Mouse (Mus musculus) myocyte (in vitro differentiated cells): Measurements from ENCODE around the gene Colgalt2.
"Not testable (repeated sequence)": the region's sequence is repeated elsewhere in the genome, so short reads cannot be mapped to it uniquely, and the experiment has no call there.

Source experiments
- CEBPB ChIP-seq: IDR thresholded peaks from 2 replicates; pipeline ENCODE4 v1.6.1; 2011; ENCODE audit warnings: mild to moderate bottlenecking, moderate library complexity; ENCODE audit not compliant: poor library complexity, insufficient read depth, severe bottlenecking
- MAX ChIP-seq: IDR thresholded peaks from one replicate; pipeline ENCODE4 v1.6.1; 2011; ENCODE audit warnings: low read depth, mild to moderate bottlenecking, control low read depth
- MYOG ChIP-seq, 3 experiments: IDR thresholded peaks; one replicate each; pipeline ENCODE4 v1.6.1; 2011; ENCODE audit warnings: control low read depth in 2 of 3, low read depth in 2 of 3, mild to moderate bottlenecking in 2 of 3; ENCODE audit not compliant: insufficient read length in 2 of 3, control insufficient read depth in 1 of 3, insufficient read depth in 1 of 3
- POLR2A ChIP-seq: IDR thresholded peaks from one replicate; pipeline ENCODE4 v1.6.1; 2011; ENCODE audit warnings: low read depth, mild to moderate bottlenecking, control low read depth, moderate library complexity; ENCODE audit not compliant: insufficient read length
- POLR2AphosphoS2 ChIP-seq: IDR thresholded peaks from one replicate; pipeline ENCODE4 v1.6.1; 2011; ENCODE audit warnings: low read depth, control low read depth; ENCODE audit not compliant: insufficient read length
- SRF ChIP-seq: IDR thresholded peaks from one replicate; pipeline ENCODE4 v1.6.1; 2011; ENCODE audit warnings: low read depth; ENCODE audit not compliant: control insufficient read depth, insufficient read length
- USF1 ChIP-seq: IDR thresholded peaks from one replicate; pipeline ENCODE4 v1.6.1; 2011; ENCODE audit warnings: low read depth, mild to moderate bottlenecking, control low read depth, moderate library complexity

- not testable (repeated sequence) for TF ChIP-seq POLR2A; POLR2AphosphoS2; MAX; USF1; SRF; MYOG (IDR thresholded peaks at IDR 0.05; ENCODE audit: control insufficient read depth in 1 of 3, insufficient read depth in 1 of 3, insufficient read length in 2 of 3, low read depth in 2 of 3); CEBPB
Measured at GRCm38 (mm10) chr1:152437518-152437917, 37.9 kb downstream of the Colgalt2 start.
